ENCODE assay signal across 27 mouse cellular contexts in genomic region chr3:131040214-131040825, GRCm38 (mm10).
A peak's percentile ranks its signal among the peaks of the same experiment; 100 is the strongest.
DNase-seq lines count a peak whose midpoint lies in the region; ATAC-seq and TF ChIP-seq lines count a peak whose summit lies in the region.
"Had no signal": no experiment of that assay in that cellular context is flagged by ENCODE, and none has a peak within 500 bp of the region (broad histone marks: within the 10 kb centered on the region; RNA-seq: fewer than 3 reads in every experiment).

No protein-coding gene starts in this region.

- no peak overlapping the region for H3K9ac ChIP-seq in lung, postnatal 0 days (replicated peaks; ENCODE audit: low read depth)
- H3K9ac ChIP-seq: embryonic facial prominence, embryonic 12.5 days; embryonic facial prominence, embryonic 15.5 days; forebrain, postnatal 0 days; heart, embryonic 15.5 days; hindbrain, embryonic 13.5 days had no signal

- peak; percentile 68 for DNase-seq in lung, postnatal 0 days (ENCODE audit: low spot score)
- DNase-seq in lung, adult 2 months: no peak
- DNase-seq in NIH3T3 (ENCODE audit: low read depth): peak; percentile 55
- DNase-seq in forelimb bud, embryonic 11.5 days (ENCODE audit: low read depth, low spot score): peak; percentile 51
- DNase-seq in thymus, adult 2 months: no peak
- DNase-seq in embryo, embryonic 11 days: no peak
- DNase-seq: adrenal gland, postnatal 10 days; adrenal gland, postnatal 36 days; cerebellum, adult 18-20 months; cerebellum, adult 9-10 months; cerebellum, postnatal 14 days; forebrain, postnatal 0 days; gastrocnemius, postnatal 10 days; gastrocnemius, postnatal 36 days; heart, postnatal 10 days; heart, postnatal 36 days had no signal

- no peaks in the 10 kb centered on the region for H3K27me3 ChIP-seq in lung, postnatal 0 days (replicated peaks; ENCODE audit: insufficient read depth, low read length)
- no peaks in the 10 kb centered on the region for H3K27me3 ChIP-seq in thymus, adult 2 months (ENCODE audit: control insufficient read depth, insufficient read depth, low read length)
- H3K27me3 ChIP-seq: embryonic facial prominence, embryonic 12.5 days; embryonic facial prominence, embryonic 15.5 days; heart, embryonic 15.5 days; hindbrain, embryonic 13.5 days had no signal

- no peak overlapping the region for H3K4me2 ChIP-seq in lung, postnatal 0 days (replicated peaks; ENCODE audit: low read depth, low read length)
- H3K4me2 ChIP-seq: embryonic facial prominence, embryonic 12.5 days; embryonic facial prominence, embryonic 15.5 days; heart, embryonic 11.5 days; heart, embryonic 15.5 days; hindbrain, embryonic 13.5 days had no signal

- no peaks in the 10 kb centered on the region for H3K4me1 ChIP-seq in lung, postnatal 0 days (ENCODE audit: insufficient read depth, low read depth, low read length)
- no peaks in the 10 kb centered on the region for H3K4me1 ChIP-seq in lung, adult 2 months (ENCODE audit: control insufficient read depth, insufficient read depth, low read length)
- H3K4me1 ChIP-seq in thymus, adult 2 months (replicated peaks; ENCODE audit: control insufficient read depth, insufficient read depth, low read length): no peaks in the 10 kb centered on the region
- H3K4me1 ChIP-seq: embryonic facial prominence, embryonic 12.5 days; embryonic facial prominence, embryonic 15.5 days; heart, embryonic 15.5 days; hindbrain, embryonic 10.5 days; hindbrain, embryonic 13.5 days had no signal

- no peaks in the 10 kb centered on the region for H3K9me3 ChIP-seq in lung, postnatal 0 days (ENCODE audit: low read length)
- H3K9me3 ChIP-seq: embryonic facial prominence, embryonic 12.5 days; embryonic facial prominence, embryonic 15.5 days; heart, embryonic 15.5 days; hindbrain, embryonic 10.5 days; hindbrain, embryonic 13.5 days had no signal

- TF ChIP-seq CTCF in lung, postnatal 0 days (IDR thresholded peaks at IDR 0.05): no peak
- no peak for TF ChIP-seq CTCF in lung, adult 2 months (IDR thresholded peaks at IDR 0.05; ENCODE audit: insufficient read depth, low read length)
- TF ChIP-seq CTCF in thymus, adult 2 months (IDR thresholded peaks at IDR 0.05; ENCODE audit: borderline replicate concordance, control insufficient read depth, extremely low read depth, insufficient read depth, low read length, poor library complexity): no peak

- no peak overlapping the region for H3K27ac ChIP-seq in lung, postnatal 0 days (ENCODE audit: low read length)
- H3K27ac ChIP-seq in thymus, adult 2 months (ENCODE audit: control insufficient read depth, insufficient read depth, low read length): no peak overlapping the region
- H3K27ac ChIP-seq: embryonic facial prominence, embryonic 12.5 days; embryonic facial prominence, embryonic 15.5 days; heart, embryonic 15.5 days; hindbrain, embryonic 10.5 days; hindbrain, embryonic 13.5 days had no signal

- 38% methylated on average over 4 of the region's 4 CpGs for WGBS in lung, postnatal 0 days
- WGBS in lung, adult 2 months: 42% methylated on average over 4 of the region's 4 CpGs
- WGBS in thymus, adult 2 months: 87% methylated on average over 4 of the region's 4 CpGs

- no peak for TF ChIP-seq EP300 in lung, postnatal 0 days (IDR thresholded peaks at IDR 0.05)

- TF ChIP-seq POLR2A in lung, adult 2 months (IDR thresholded peaks at IDR 0.05; ENCODE audit: borderline replicate concordance, extremely low read depth, low read depth, low read length): no peak
- no peak for TF ChIP-seq POLR2A in thymus, adult 2 months (IDR thresholded peaks at IDR 0.05; ENCODE audit: control insufficient read depth, extremely low read depth, insufficient read depth, low read length, poor library complexity)

- no peak overlapping the region for H3K4me3 ChIP-seq in lung, postnatal 0 days (ENCODE audit: low read depth, low read length)
- H3K4me3 ChIP-seq in lung, adult 2 months (replicated peaks; ENCODE audit: extremely low read depth, low read depth, low read length): no peak overlapping the region
- H3K4me3 ChIP-seq in thymus, adult 2 months (ENCODE audit: control insufficient read depth, insufficient read depth, low read length): no peak overlapping the region
- H3K4me3 ChIP-seq: embryonic facial prominence, embryonic 12.5 days; embryonic facial prominence, embryonic 15.5 days; heart, embryonic 15.5 days; hindbrain, embryonic 10.5 days; hindbrain, embryonic 13.5 days had no signal

- no peaks in the 10 kb centered on the region for H3K36me3 ChIP-seq in lung, postnatal 0 days (ENCODE audit: insufficient read depth, low read length)
- H3K36me3 ChIP-seq in thymus, adult 2 months (ENCODE audit: control insufficient read depth, insufficient read depth, low read length): no peaks in the 10 kb centered on the region
- H3K36me3 ChIP-seq: embryonic facial prominence, embryonic 12.5 days; embryonic facial prominence, embryonic 15.5 days; heart, embryonic 15.5 days; hindbrain, embryonic 10.5 days; hindbrain, embryonic 13.5 days had no signal

- no peak for ATAC-seq in lung, postnatal 0 days
- ATAC-seq: activated CD4-positive, CD25-positive, alpha-beta regulatory T cell, adult 4 months; forebrain, embryonic 14.5 days; forebrain, postnatal 0 days; hindbrain, embryonic 16.5 days; inflammation-experienced regulatory T-cells, adult 6 months; intestine, embryonic 16.5 days had no signal

Comparison
In these comparisons a context has a peak if more than half of its experiments do, and no peak if none do; other contexts are left out.
1. DNase-seq: peak in lung, postnatal 0 days (single experiment), NIH3T3 (single experiment) and forelimb bud, embryonic 11.5 days (single experiment); none in lung, adult 2 months (single experiment), thymus, adult 2 months (single experiment) and embryo, embryonic 11 days (single experiment).